Mouse (Mus musculus): Measurements from ENCODE around the gene Bmp2k. TPM values are rescaled to one million over a fixed set of nuclear protein-coding genes. Genes with fewer than 3 reads are reported as not detected.
"Not testable (repeated sequence)": the region's sequence is repeated elsewhere in the genome, so short reads cannot be mapped to it uniquely, and the experiment has no call there.

The Bmp2k gene
- polyA plus RNA-seq, 1 experiment from 2014 or later = 8.3 TPM

- peaks cover 2 to 10% of the 10 kb centered on the region in 2 experiments; a peak in 3 of 4 replicates for H3K4me1 ChIP-seq (ENCODE audit: control insufficient read depth in 2 of 2, insufficient read depth in 2 of 2, low read length in 2 of 2)
- H3K27me3 ChIP-seq (ENCODE audit: control insufficient read depth, insufficient read depth, low read length) = no peaks in the 10 kb centered on the region; the same call in 1 of the 2 replicates
- H3K9ac ChIP-seq (ENCODE audit: low read length) = no peak overlapping the region
- no peak overlapping the region for H3K27ac ChIP-seq (replicated peaks in 1 of 2; ENCODE audit: control insufficient read depth in 1 of 2, insufficient read depth in 1 of 2, low read depth in 2 of 2, low read length in 2 of 2)
- H3K36me3 ChIP-seq (ENCODE audit: control insufficient read depth, insufficient read depth, low read length) = no peaks in the 10 kb centered on the region
- 72% methylated on average over 5 of the region's 5 CpGs for WGBS
- no peaks in the 10 kb centered on the region for H3K9me3 ChIP-seq (ENCODE audit: control insufficient read depth, low read length)
- ATAC-seq (ENCODE audit: insufficient number of reproducible peaks, insufficient read depth, low FRiP score, low read depth) = no peak
- H3K4me2 ChIP-seq (ENCODE audit: low read length) = no peak overlapping the region
- H3K4me3 ChIP-seq (ENCODE audit: control insufficient read depth in 1 of 2, insufficient read depth in 1 of 2, low read depth in 1 of 2, low read length in 2 of 2) = no peak overlapping the region
Observed at GRCm38 (mm10) chr5:97002336-97002735, 4.8 kb downstream of the Bmp2k start.

DNA sequence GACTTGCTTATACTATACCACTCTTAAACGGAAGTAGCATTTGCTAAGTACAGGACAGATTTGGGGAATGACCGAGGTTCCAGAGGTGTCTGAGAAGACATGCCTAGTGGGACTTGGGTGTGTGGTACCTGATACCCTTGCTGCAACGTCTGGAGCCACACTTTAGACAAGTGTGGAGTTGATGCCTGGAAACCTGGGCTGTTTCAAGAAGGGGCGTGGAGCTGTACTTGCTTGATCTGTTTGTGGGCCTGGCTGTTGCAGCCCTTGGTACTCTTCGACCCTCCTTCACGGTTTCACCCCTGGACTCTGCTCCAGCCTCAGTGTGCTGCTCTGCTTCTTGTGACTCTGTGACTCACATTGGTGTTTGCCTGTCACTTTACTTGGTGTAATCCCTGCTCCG is 5.4 kb downstream of the Bmp2k start:
- no peak overlapping the region for H3K4me2 ChIP-seq (ENCODE audit: low read length)
- no peaks in the 10 kb centered on the region; the same call in 1 of the 2 replicates for H3K27me3 ChIP-seq (ENCODE audit: control insufficient read depth, insufficient read depth, low read length)
- H3K9ac ChIP-seq (ENCODE audit: low read length) = no peak overlapping the region
- peaks cover 2 to 10% of the 10 kb centered on the region in 2 experiments; a peak in 3 of 4 replicates for H3K4me1 ChIP-seq (ENCODE audit: control insufficient read depth in 2 of 2, insufficient read depth in 2 of 2, low read length in 2 of 2)
- H3K36me3 ChIP-seq (ENCODE audit: control insufficient read depth, insufficient read depth, low read length) = no peaks in the 10 kb centered on the region
- no peak overlapping the region for H3K27ac ChIP-seq (replicated peaks in 1 of 2; ENCODE audit: control insufficient read depth in 1 of 2, insufficient read depth in 1 of 2, low read depth in 2 of 2, low read length in 2 of 2)
- H3K9me3 ChIP-seq (ENCODE audit: control insufficient read depth, low read length) = no peaks in the 10 kb centered on the region
- WGBS = 82% methylated on average over 7 of the region's 7 CpGs
- ATAC-seq (ENCODE audit: insufficient number of reproducible peaks, insufficient read depth, low FRiP score, low read depth) = no peak
- no peak overlapping the region for H3K4me3 ChIP-seq (ENCODE audit: control insufficient read depth in 1 of 2, insufficient read depth in 1 of 2, low read depth in 1 of 2, low read length in 2 of 2)

GRCm38 (mm10) chr5:97004178-97005030 is 6.9 kb downstream of the Bmp2k start:
- Histone ChIP-seq H3K27ac (replicated peaks in 1 of 2; ENCODE audit: control insufficient read depth in 1 of 2, insufficient read depth in 1 of 2, low read depth in 2 of 2, low read length in 2 of 2) (no peak overlapping the region), H3K4me2 (ENCODE audit: low read length) (no peak overlapping the region), H3K9ac (ENCODE audit: low read length) (no peak overlapping the region), H3K27me3 (ENCODE audit: control insufficient read depth, insufficient read depth, low read length) (no peaks in the 10 kb centered on the region; the same call in 1 of the 2 replicates), H3K36me3 (ENCODE audit: control insufficient read depth, insufficient read depth, low read length) (no peaks in the 10 kb centered on the region), H3K4me1 (ENCODE audit: control insufficient read depth in 2 of 2, insufficient read depth in 2 of 2, low read length in 2 of 2) (peaks cover 0 to 3% of the 10 kb centered on the region in 2 experiments; a peak in 1 of 4 replicates), H3K9me3 (ENCODE audit: control insufficient read depth, low read length) (no peaks in the 10 kb centered on the region), H3K4me3 (ENCODE audit: control insufficient read depth in 1 of 2, insufficient read depth in 1 of 2, low read depth in 1 of 2, low read length in 2 of 2) (no peak overlapping the region)
- ATAC-seq (ENCODE audit: insufficient number of reproducible peaks, insufficient read depth, low FRiP score, low read depth) = no peak
- WGBS = 80% methylated on average over 23 of the region's 23 CpGs

DNA sequence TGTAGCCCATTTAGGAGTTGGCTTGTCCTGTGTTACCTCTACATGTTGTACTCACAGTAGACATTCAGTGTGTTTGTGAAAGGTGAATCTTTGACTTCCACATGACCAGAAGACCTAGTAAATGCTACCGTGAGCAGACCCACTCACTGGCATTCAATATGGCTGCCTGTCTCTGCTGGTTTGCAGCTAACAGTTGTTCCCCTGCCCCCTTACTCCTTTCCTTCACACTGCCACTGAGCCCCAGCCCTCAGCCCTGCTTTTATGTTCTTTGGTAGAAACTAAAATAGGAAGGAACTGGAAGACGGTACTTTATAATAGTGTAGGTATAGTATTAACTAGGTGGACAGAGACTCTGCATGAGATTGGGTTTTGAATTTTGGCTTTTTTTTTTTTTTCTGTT is 8.4 kb downstream of the Bmp2k start:
- WGBS = 95% methylated on average over 2 of the region's 2 CpGs
- Histone ChIP-seq H3K9me3 (ENCODE audit: control insufficient read depth, low read length) (no peaks in the 10 kb centered on the region), H3K27ac (replicated peaks in 1 of 2; ENCODE audit: control insufficient read depth in 1 of 2, insufficient read depth in 1 of 2, low read depth in 2 of 2, low read length in 2 of 2) (no peak overlapping the region), H3K27me3 (ENCODE audit: control insufficient read depth, insufficient read depth, low read length) (no peaks in the 10 kb centered on the region; the same call in 1 of the 2 replicates), H3K9ac (ENCODE audit: low read length) (no peak overlapping the region), H3K36me3 (ENCODE audit: control insufficient read depth, insufficient read depth, low read length) (no peaks in the 10 kb centered on the region), H3K4me1 (ENCODE audit: control insufficient read depth in 2 of 2, insufficient read depth in 2 of 2, low read length in 2 of 2) (no peaks in the 10 kb centered on the region), H3K4me2 (ENCODE audit: low read length) (no peak overlapping the region), H3K4me3 (ENCODE audit: control insufficient read depth in 1 of 2, insufficient read depth in 1 of 2, low read depth in 1 of 2, low read length in 2 of 2) (no peak overlapping the region)
- ATAC-seq (ENCODE audit: insufficient number of reproducible peaks, insufficient read depth, low FRiP score, low read depth) = no peak

DNA sequence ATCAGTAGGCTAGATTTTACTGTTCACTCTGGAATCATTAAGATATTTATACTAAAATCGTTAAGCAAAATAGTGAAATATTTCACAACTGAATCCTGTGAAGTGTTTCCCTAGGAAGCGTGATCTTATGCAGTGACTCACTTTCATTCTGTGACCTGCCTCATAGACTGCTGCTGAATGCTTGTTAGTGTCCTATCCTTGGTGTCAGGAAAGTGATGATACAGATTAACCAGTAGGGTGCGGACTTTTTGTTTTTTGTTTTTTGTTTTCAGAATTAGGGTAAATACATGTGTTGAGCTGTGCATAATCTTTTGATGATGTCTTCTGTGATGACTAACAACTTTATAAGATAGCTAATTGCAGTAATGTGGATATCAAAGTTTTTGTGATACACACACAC is 9.4 kb downstream of the Bmp2k start:
- Histone ChIP-seq H3K4me2 (ENCODE audit: low read length) (no peak overlapping the region), H3K9ac (ENCODE audit: low read length) (no peak overlapping the region), H3K27ac (replicated peaks in 1 of 2; ENCODE audit: control insufficient read depth in 1 of 2, insufficient read depth in 1 of 2, low read depth in 2 of 2, low read length in 2 of 2) (no peak overlapping the region), H3K4me1 (ENCODE audit: control insufficient read depth in 2 of 2, insufficient read depth in 2 of 2, low read length in 2 of 2) (no peaks in the 10 kb centered on the region), H3K36me3 (ENCODE audit: control insufficient read depth, insufficient read depth, low read length) (no peaks in the 10 kb centered on the region), H3K4me3 (ENCODE audit: control insufficient read depth in 1 of 2, insufficient read depth in 1 of 2, low read depth in 1 of 2, low read length in 2 of 2) (no peak overlapping the region), H3K27me3 (ENCODE audit: control insufficient read depth, insufficient read depth, low read length) (no peaks in the 10 kb centered on the region; the same call in 1 of the 2 replicates), H3K9me3 (ENCODE audit: control insufficient read depth, low read length) (no peaks in the 10 kb centered on the region)
- 87% methylated on average over 3 of the region's 3 CpGs for WGBS
- ATAC-seq (ENCODE audit: insufficient number of reproducible peaks, insufficient read depth, low FRiP score, low read depth) = no peak

GRCm38 (mm10) chr5:97007496-97007895 is 10.0 kb downstream of the Bmp2k start:
- Histone ChIP-seq H3K9me3 (ENCODE audit: control insufficient read depth, low read length) (no peaks in the 10 kb centered on the region), H3K27ac (replicated peaks in 1 of 2; ENCODE audit: control insufficient read depth in 1 of 2, insufficient read depth in 1 of 2, low read depth in 2 of 2, low read length in 2 of 2) (no peak overlapping the region), H3K4me3 (ENCODE audit: control insufficient read depth in 1 of 2, insufficient read depth in 1 of 2, low read depth in 1 of 2, low read length in 2 of 2) (no peak overlapping the region), H3K9ac (ENCODE audit: low read length) (no peak overlapping the region), H3K27me3 (ENCODE audit: control insufficient read depth, insufficient read depth, low read length) (no peaks in the 10 kb centered on the region; the same call in 1 of the 2 replicates), H3K4me1 (ENCODE audit: control insufficient read depth in 2 of 2, insufficient read depth in 2 of 2, low read length in 2 of 2) (no peaks in the 10 kb centered on the region), H3K36me3 (ENCODE audit: control insufficient read depth, insufficient read depth, low read length) (no peaks in the 10 kb centered on the region), H3K4me2 (ENCODE audit: low read length) (no peak overlapping the region)
- WGBS = 82% methylated on average over 3 of the region's 3 CpGs
- no peak for ATAC-seq (ENCODE audit: insufficient number of reproducible peaks, insufficient read depth, low FRiP score, low read depth)

DNA sequence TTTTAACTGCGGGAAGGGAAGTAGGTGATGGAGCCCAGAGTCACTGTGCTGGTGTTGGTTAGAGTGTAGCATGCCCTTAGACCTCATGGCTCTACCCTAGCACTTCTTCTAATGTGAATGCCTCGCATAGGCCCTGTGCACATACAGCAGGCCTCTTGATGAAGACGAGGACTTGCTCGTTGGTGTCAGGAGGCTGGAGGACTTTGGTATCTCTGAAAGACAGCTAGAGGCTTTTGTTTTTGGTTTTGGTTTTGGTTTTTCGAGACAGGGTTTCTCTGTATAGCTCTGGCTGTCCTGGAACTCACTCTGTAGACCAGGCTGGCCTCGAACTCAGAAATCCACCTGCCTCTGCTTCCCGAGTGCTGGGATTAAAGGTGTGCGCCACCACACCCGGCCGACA is 11.7 kb downstream of the Bmp2k start:
- WGBS = 89% methylated on average over 9 of the region's 10 CpGs
- not testable (repeated sequence) for H3K27ac ChIP-seq (replicated peaks in 1 of 2; ENCODE audit: control insufficient read depth in 1 of 2, insufficient read depth in 1 of 2, low read depth in 2 of 2, low read length in 2 of 2); ATAC-seq (ENCODE audit: insufficient number of reproducible peaks, insufficient read depth, low FRiP score, low read depth); H3K4me2 ChIP-seq (ENCODE audit: low read length); H3K36me3 ChIP-seq (ENCODE audit: control insufficient read depth, insufficient read depth, low read length); H3K4me3 ChIP-seq (ENCODE audit: control insufficient read depth in 1 of 2, insufficient read depth in 1 of 2, low read depth in 1 of 2, low read length in 2 of 2); H3K9me3 ChIP-seq (ENCODE audit: control insufficient read depth, low read length); H3K4me1 ChIP-seq (ENCODE audit: control insufficient read depth in 2 of 2, insufficient read depth in 2 of 2, low read length in 2 of 2); H3K27me3 ChIP-seq (ENCODE audit: control insufficient read depth, insufficient read depth, low read length); H3K9ac ChIP-seq (ENCODE audit: low read length)
